Mouse (Mus musculus) hindbrain, embryonic 11.5 days (tissue): ENCODE measurements around the gene Crip2. TPM values are rescaled to one million over a fixed set of nuclear protein-coding genes. Genes with fewer than 3 reads are reported as not detected.
A peak's percentile ranks its signal among the peaks of the same experiment; 100 is the strongest.

Experiments
- ATAC-seq: fragments of 200-750 bp; cut with Nextera tagmentation; 2 replicates; pipeline ENCODE4 v1.8.0; 2017; ENCODE audit warnings: mild to moderate bottlenecking, moderate TSS enrichment, moderate library complexity; ENCODE audit not compliant: low FRiP score
- DNase-seq: peaks from one replicate; pipeline ENCODE4 v3.0.0-alpha.2; 2015; ENCODE audit warnings: low spot score
- H3K27ac ChIP-seq: fragments of 300-500 bp; sonication (generic); 2 replicates; pipeline ENCODE4 v1.5.1; 2014; ENCODE audit warnings: mild to moderate bottlenecking, low read depth, low read length
- H3K27me3 ChIP-seq: fragments of 300-500 bp; sonication (generic); 2 replicates; pipeline ENCODE4 v1.6.1; 2014; ENCODE audit warnings: mild to moderate bottlenecking, low read length, moderate library complexity, mixed read lengths; ENCODE audit not compliant: control insufficient read depth, insufficient read depth
- H3K36me3 ChIP-seq: fragments of 300-500 bp; sonication (generic); 2 replicates; pipeline ENCODE4 v1.6.1; 2014; ENCODE audit warnings: mild to moderate bottlenecking, low read length, moderate library complexity, mixed read lengths; ENCODE audit not compliant: control insufficient read depth, insufficient read depth
- H3K4me1 ChIP-seq: fragments of 300-500 bp; sonication (generic); replicated peaks from 2 replicates; pipeline ENCODE4 v1.6.1; 2014; ENCODE audit warnings: low read length, mixed read lengths; ENCODE audit not compliant: control insufficient read depth, insufficient read depth
- H3K4me2 ChIP-seq: fragments of 300-500 bp; sonication (generic); replicated peaks from 2 replicates; pipeline ENCODE4 v1.6.1; 2014; ENCODE audit warnings: mild to moderate bottlenecking, low read depth, low read length
- H3K4me3 ChIP-seq: fragments of 300-500 bp; sonication (generic); 2 replicates; pipeline ENCODE4 v1.5.1; 2014; ENCODE audit warnings: low read depth, low read length
- H3K9ac ChIP-seq: fragments of 300-500 bp; sonication (generic); 2 replicates; pipeline ENCODE4 v1.6.1; 2014; ENCODE audit warnings: low read depth, low read length
- H3K9me3 ChIP-seq: fragments of 300-500 bp; sonication (generic); 2 replicates; pipeline ENCODE4 v1.6.1; 2016; ENCODE audit warnings: low read length; ENCODE audit not compliant: control insufficient read depth
- WGBS: fragments of 180-500 bp; shearing (Covaris S2); extraction: QIAGEN DNeasy Blood & Tissue Kit; methylation state at CpG from one replicate; pipeline ENCODE4 v1.1.7; 2014; 5-methylcytosine and 5-hydroxymethylcytosine counted together
- polyA plus RNA-seq: library from polyadenylated mRNA; unstranded; fragments of >200 nt; fragmentation: Nextera tagmentation; extraction: Ambion mirVana; gene quantifications from 2 replicates; pipeline ENCODE4 v1.2.1, GENCODE M21; 2014

Crip2 gene
- polyA plus RNA-seq, 1 experiment from 2014 or later, result 208 TPM

DNA sequence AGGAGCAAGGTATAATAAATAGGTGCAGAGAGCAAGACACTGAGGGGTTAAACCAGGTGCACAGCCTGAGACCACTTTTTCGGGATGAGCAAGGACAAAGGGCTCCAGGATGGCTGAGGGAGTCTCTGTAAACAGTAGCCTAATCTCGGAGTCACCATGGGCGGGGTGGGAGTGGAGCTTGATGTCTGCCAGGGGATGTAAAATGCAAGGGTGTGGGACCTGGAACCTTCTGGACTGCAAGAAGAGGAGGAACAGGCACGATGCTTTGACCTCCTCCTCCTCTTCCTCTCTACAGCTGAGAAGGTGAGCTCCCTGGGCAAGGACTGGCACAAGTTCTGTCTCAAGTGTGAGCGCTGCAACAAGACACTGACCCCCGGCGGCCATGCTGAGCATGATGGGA is 3.1 kb downstream of the Crip2 start:
- no peak for ATAC-seq
- Histone ChIP-seq H3K36me3 (no peaks in the 10 kb centered on the region; the same call in 1 of the 2 replicates), H3K27ac (no peak overlapping the region), H3K9me3 (no peaks in the 10 kb centered on the region), H3K4me1 (peaks cover 27% of the 10 kb centered on the region), H3K4me3 (no peak overlapping the region), H3K27me3 (no peaks in the 10 kb centered on the region), H3K9ac (peak overlapping the region; percentile 75; the same call in 1 of the 2 replicates), H3K4me2 (no peak overlapping the region)
- DNase-seq, result no peak
- 63% methylated on average over 7 of the region's 7 CpGs for WGBS

DNA sequence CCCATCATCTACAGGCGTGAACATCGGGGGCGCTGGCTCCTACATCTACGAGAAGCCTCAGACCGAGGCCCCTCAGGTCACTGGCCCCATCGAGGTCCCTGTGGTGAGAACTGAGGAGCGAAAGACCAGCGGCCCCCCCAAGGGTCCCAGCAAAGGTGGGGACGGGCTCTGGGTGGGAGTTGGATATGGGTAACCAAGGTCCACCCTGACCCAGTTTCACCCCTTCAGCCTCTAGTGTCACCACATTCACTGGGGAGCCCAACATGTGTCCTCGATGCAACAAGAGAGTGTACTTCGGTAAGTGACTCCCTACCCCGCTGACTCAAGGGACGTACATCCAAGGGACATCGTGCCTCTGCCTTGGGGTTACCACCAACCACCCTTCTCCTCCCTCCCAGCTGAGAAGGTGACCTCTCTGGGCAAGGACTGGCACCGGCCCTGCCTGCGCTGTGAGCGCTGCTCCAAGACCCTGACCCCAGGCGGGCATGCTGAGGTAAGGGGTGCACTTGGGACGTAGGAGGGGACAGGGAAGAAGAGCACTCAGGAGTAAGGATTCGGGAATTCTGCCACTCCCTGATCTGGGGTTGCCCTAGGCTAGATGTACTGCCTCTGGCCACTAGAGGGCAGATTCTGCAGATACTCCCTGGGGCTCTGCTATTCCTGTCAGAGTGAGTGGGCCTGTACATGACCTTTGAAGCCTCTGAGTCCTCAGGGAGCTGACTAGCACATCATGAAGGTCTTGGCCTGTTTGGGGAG is 4.1 kb downstream of the Crip2 start:
- WGBS, result 79% methylated on average over 20 of the region's 20 CpGs
- H3K9me3 ChIP-seq, result no peaks in the 10 kb centered on the region
- no peak for ATAC-seq

DNA sequence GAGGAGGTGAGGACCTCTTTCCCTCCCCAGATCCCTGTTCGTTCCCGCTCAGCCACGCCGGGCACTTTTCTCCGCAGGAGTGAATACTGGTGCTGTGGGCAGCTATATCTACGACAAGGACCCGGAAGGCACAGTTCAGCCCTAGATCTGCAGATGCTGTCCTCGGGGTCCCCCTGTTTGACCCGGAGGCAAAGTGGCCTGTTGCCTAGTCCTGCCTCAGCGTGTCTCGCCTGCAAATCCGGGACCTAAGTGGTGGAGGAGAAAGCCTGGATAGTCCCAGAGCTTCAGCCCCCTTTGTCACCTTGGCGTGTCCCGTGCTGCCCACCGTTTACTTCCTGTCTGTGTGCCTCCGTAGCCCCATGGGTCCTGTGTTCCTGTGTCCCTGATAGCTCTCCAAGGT is 4.8 kb downstream of the Crip2 start:
- Histone ChIP-seq H3K36me3 (no peaks in the 10 kb centered on the region; the same call in 1 of the 2 replicates), H3K27me3 (no peaks in the 10 kb centered on the region), H3K4me1 (peaks cover 19% of the 10 kb centered on the region), H3K9me3 (no peaks in the 10 kb centered on the region), H3K9ac (no peak overlapping the region), H3K4me3 (no peak overlapping the region), H3K27ac (no peak overlapping the region), H3K4me2 (no peak overlapping the region)
- DNase-seq, result no peak
- WGBS, result 90% methylated on average over 16 of the region's 16 CpGs
- no peak for ATAC-seq

More for the DNA sequence above, 4.1 kb downstream of the Crip2 start:
- H3K4me3 ChIP-seq, result 0 out of 2 replicates have a peak overlapping the region, but pooled peaks have one; percentile 8
- no peak overlapping the region for H3K27ac ChIP-seq
- no peak overlapping the region for H3K4me2 ChIP-seq
- peaks cover 24% of the 10 kb centered on the region for H3K4me1 ChIP-seq
- no peaks in the 10 kb centered on the region; the same call in 1 of the 2 replicates for H3K36me3 ChIP-seq
- H3K9ac ChIP-seq, result no peak overlapping the region
- peak; percentile 60 for DNase-seq
- H3K27me3 ChIP-seq, result no peaks in the 10 kb centered on the region

DNA sequence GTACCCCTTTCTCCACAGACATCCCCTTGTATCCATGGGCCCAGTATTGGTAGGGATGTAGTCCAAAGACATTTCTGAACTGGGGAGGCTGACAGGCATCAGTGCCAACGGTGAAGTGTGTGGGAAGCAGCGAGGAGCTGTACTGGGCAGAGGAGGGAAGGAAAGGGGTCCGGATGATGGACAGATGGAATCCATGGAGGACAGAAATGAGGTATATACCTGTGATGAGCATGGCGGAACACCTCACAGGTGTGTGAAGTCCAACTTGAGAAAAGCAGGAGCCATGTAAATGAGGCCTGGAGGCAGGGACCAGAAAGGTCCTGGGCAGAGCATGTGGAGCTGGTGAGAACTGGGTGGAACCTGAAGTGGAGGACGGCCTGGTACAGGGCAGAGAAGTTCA is 5.6 kb downstream of the Crip2 start:
- Histone ChIP-seq H3K9ac (no peak overlapping the region), H3K27ac (no peak overlapping the region), H3K4me3 (no peak overlapping the region), H3K27me3 (peaks cover 2% of the 10 kb centered on the region; the same call in 1 of the 2 replicates), H3K36me3 (no peaks in the 10 kb centered on the region; the same call in 1 of the 2 replicates), H3K4me1 (peaks cover 19% of the 10 kb centered on the region), H3K4me2 (no peak overlapping the region), H3K9me3 (no peaks in the 10 kb centered on the region)
- 90% methylated on average over 5 of the region's 5 CpGs for WGBS
- peak; percentile 4; the same call in 1 of the 2 replicates for ATAC-seq
- DNase-seq, result no peak

DNA sequence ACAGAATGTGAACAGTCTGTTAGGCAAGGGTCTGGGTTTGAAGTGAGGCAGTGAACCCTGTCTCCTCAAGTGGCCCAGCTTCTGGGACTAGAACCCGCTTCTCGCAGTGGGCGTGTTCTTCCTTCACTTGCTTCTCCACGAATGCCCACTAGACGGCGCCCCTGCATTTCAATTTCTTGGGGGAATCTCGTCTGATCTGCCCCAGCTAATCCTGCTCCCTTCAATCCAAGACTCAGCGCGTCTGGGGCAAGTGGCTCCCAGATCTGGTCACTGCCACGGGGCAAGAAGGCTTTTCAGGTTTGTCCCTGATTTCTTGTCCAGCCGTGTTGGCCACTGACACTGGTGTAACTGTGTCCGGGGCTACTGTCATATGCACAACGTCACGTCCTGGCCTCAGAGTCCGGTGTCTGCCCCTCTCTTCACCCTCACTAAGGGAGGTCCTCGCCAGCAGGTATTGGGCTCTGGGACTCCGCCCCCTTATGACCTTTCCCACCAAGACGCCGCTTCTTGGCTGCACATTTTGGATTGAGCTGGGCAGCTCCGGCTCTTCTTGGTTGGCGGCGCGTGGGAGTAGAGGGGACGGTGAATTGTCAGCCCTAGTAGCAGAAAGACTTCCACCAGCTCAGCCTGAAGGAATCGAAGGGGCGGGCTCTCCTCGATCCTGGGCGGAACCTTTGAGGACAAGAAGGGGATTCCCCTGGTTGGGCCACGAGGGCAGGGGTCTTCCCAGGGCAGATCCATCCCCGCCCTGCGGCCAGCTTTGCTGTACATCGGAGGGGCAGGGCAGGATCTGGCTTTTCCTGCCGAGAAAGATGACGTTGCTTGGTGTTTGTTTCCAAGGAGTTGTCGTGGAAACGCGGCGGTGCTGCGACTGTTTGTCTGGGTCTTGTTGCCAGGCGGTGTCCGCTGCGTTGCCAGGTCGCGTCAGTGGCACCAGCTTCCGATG is 6.3 kb downstream of the Crip2 start, which contains the start of gene Crip1:
Gene Crip1 (plus strand): TSS at position 205 of the 946 bp plus-strand sequence.
- H3K36me3 ChIP-seq, result no peaks in the 10 kb centered on the region; the same call in 1 of the 2 replicates
- peaks cover 16% of the 10 kb centered on the region for H3K4me1 ChIP-seq
- no peak within 1 kb of the TSS for H3K27ac ChIP-seq
- H3K4me3 ChIP-seq, result no peak within 1 kb of the TSS
- WGBS, result 6% methylated on average over 45 of the region's 45 CpGs
- DNase-seq (peak; percentile 87), ATAC-seq (peak; percentile 33; the same call in 1 of the 2 replicates)
- H3K9ac ChIP-seq, result peak within 1 kb of the TSS; percentile 4; the same call in 1 of the 2 replicates
- no peaks in the 10 kb centered on the region for H3K9me3 ChIP-seq
- H3K4me2 ChIP-seq, result peak within 1 kb of the TSS; percentile 12; the same call in 1 of the 2 replicates
- H3K27me3 ChIP-seq, result peaks cover 6% of the 10 kb centered on the region; the same call in 1 of the 2 replicates

DNA sequence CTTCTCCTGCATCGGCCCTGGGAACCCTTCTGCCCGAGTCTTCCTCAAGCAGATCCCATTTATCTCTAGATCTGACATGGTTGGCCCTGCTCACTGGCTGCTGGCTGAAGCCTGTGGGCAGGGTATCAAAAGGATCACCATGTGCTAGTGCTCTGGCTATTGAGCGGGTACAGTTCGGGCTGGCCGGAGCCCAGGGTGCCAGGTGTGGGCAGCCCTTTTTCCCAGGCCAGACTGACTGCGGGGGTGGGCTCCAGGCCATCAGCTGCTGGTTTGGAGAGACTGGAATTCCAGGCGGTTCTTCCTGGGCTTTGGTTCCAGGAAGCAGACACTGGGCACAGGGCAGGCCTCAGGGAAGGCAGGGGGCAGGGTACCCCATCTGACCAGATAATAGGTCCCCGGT is 7.4 kb downstream of the Crip2 start:
- no peaks in the 10 kb centered on the region for H3K9me3 ChIP-seq
- H3K4me3 ChIP-seq, result no peak overlapping the region
- H3K4me1 ChIP-seq, result peaks cover 9% of the 10 kb centered on the region
- no peak overlapping the region for H3K9ac ChIP-seq
- H3K36me3 ChIP-seq, result no peaks in the 10 kb centered on the region; the same call in 1 of the 2 replicates
- ATAC-seq (no peak), DNase-seq (no peak)
- 86% methylated on average over 8 of the region's 8 CpGs for WGBS
- peaks cover 8% of the 10 kb centered on the region; the same call in 1 of the 2 replicates for H3K27me3 ChIP-seq
- H3K4me2 ChIP-seq, result no peak overlapping the region
- no peak overlapping the region for H3K27ac ChIP-seq

DNA sequence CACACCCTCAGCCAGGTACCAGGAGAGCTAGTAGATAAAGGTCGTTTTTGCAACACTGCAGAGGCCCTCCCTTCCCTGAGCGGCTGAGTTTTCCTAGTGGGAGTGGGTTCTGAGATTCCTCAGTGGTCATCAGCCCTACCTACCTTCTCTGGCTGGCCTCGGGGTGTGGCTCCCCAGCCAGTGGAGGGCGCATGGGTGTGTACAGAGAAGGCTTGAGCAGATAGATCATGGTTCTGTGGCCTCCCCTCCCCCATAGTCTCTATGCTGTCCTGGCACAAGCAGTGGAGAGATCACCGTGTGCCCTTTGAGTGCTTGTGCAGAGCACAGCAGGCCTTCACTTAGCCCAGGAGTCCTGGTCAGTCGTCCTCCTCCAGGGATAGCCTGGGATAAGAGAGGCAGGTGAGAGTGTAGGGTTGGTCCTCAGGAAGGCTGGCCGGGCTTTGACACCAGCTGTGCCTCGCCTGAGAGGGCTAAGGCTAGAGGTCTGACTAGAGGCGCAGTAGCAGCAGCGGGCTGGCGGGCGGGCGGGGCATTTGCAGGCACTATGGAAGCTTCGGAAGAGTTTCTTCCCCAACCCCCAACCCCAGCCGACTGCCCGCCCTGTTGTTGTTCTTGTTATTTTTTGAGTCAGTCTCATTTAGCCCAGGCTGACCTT is 8.5 kb downstream of the Crip2 start:
- no peaks in the 10 kb centered on the region for H3K9me3 ChIP-seq
- H3K27ac ChIP-seq, result no peak overlapping the region
- H3K4me1 ChIP-seq, result 0 out of 2 replicates have a peak, but pooled peaks cover 4% of the 10 kb centered on the region
- DNase-seq (no peak), ATAC-seq (no peak)
- peaks cover 8% of the 10 kb centered on the region; the same call in 1 of the 2 replicates for H3K27me3 ChIP-seq
- H3K4me3 ChIP-seq, result no peak overlapping the region
- no peak overlapping the region for H3K4me2 ChIP-seq
- no peak overlapping the region for H3K9ac ChIP-seq
- H3K36me3 ChIP-seq, result no peaks in the 10 kb centered on the region; the same call in 1 of the 2 replicates
- WGBS, result 37% methylated on average over 16 of the region's 16 CpGs

DNA sequence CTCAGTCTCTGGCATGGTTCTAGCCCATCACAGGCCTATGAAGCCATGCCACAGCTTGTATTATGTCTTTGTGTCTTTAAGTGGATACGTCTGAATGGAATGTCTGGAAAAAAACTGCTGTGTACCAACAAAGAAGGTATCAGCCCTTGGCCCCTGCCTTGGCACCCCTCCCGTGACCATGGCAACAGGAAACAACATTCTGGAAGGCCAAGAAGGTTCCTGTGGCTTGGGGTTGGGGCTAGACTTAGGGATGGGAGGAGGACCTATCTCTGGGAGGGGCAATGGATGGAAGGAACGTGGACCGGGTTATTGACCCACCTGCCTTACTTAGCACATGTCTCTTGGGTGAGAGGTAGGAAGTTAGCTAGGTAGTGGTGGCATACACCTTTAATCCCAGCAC is 9.3 kb downstream of the Crip2 start:
- Histone ChIP-seq H3K9ac (no peak overlapping the region), H3K36me3 (no peaks in the 10 kb centered on the region; the same call in 1 of the 2 replicates), H3K4me1 (0 out of 2 replicates have a peak, but pooled peaks cover 4% of the 10 kb centered on the region), H3K4me3 (no peak overlapping the region), H3K9me3 (no peaks in the 10 kb centered on the region), H3K4me2 (no peak overlapping the region), H3K27ac (no peak overlapping the region), H3K27me3 (peaks cover 12% of the 10 kb centered on the region; the same call in 1 of the 2 replicates)
- no peak for ATAC-seq
- no peak for DNase-seq
- WGBS, result 71% methylated on average over 4 of the region's 4 CpGs
